Mouse (Mus musculus) midbrain, embryonic 14.5 days (tissue): ENCODE results near the gene Micu1. TPM values are rescaled to one million over a fixed set of nuclear protein-coding genes. Genes with fewer than 3 reads are reported as not detected.

Experiments
- ATAC-seq: fragments of 200-750 bp; cut with Nextera tagmentation; 2 replicates; pipeline ENCODE4 v1.8.0; 2017; ENCODE audit warnings: moderate number of reproducible peaks, moderate library complexity; ENCODE audit not compliant: low FRiP score, low TSS enrichment
- DNase-seq: peaks from one replicate; pipeline ENCODE4 v3.0.0-alpha.2; 2015
- H3K27ac ChIP-seq: fragments of 300-500 bp; sonication (generic); replicated peaks from 2 replicates; pipeline ENCODE4 v1.5.1; 2014; ENCODE audit warnings: mild to moderate bottlenecking, low read depth, low read length, moderate library complexity
- H3K27me3 ChIP-seq: fragments of 300-500 bp; sonication (generic); 2 replicates; pipeline ENCODE4 v1.6.1; 2014; ENCODE audit warnings: low read length, control low read depth, mixed read lengths; ENCODE audit not compliant: control insufficient read depth, insufficient read depth
- H3K36me3 ChIP-seq: fragments of 300-500 bp; sonication (generic); 2 replicates; pipeline ENCODE4 v1.6.1; 2014; ENCODE audit warnings: low read length, control low read depth; ENCODE audit not compliant: control insufficient read depth, insufficient read depth
- H3K4me1 ChIP-seq: fragments of 300-500 bp; sonication (generic); 2 replicates; pipeline ENCODE4 v1.6.1; 2014; ENCODE audit warnings: mild to moderate bottlenecking, antibody characterized with exemption, low read length, control low read depth; ENCODE audit not compliant: control insufficient read depth, insufficient read depth
- H3K4me2 ChIP-seq: fragments of 300-500 bp; sonication (generic); 2 replicates; pipeline ENCODE4 v1.6.1; 2014; ENCODE audit warnings: mild to moderate bottlenecking, low read length, moderate library complexity
- H3K4me3 ChIP-seq: fragments of 300-500 bp; sonication (generic); replicated peaks from 2 replicates; pipeline ENCODE4 v1.5.1; 2014; ENCODE audit warnings: low read depth, low read length
- H3K9ac ChIP-seq: fragments of 300-500 bp; sonication (generic); replicated peaks from 2 replicates; pipeline ENCODE4 v1.6.1; 2014; ENCODE audit warnings: mild to moderate bottlenecking, low read length, moderate library complexity
- H3K9me3 ChIP-seq: fragments of 300-500 bp; sonication (generic); 2 replicates; pipeline ENCODE4 v1.6.1; 2016; ENCODE audit warnings: low read length, control low read depth, mixed read lengths; ENCODE audit not compliant: control insufficient read depth
- WGBS: fragments of 180-500 bp; shearing (Covaris S2); extraction: QIAGEN DNeasy Blood & Tissue Kit; methylation state at CpG from one replicate; pipeline ENCODE4 v1.1.7; 2014; 5-methylcytosine and 5-hydroxymethylcytosine counted together
- polyA plus RNA-seq: library from polyadenylated mRNA; unstranded; fragments of >200 nt; fragmentation: Nextera tagmentation; extraction: Ambion mirVana; gene quantifications from 2 replicates; pipeline ENCODE4 v1.2.1, GENCODE M21; 2014

The Micu1 gene
- polyA plus RNA-seq, 1 experiment from 2014 or later: 69.3 TPM

GRCm38 (mm10) chr10:59878823-59879222, 176.5 kb downstream of the Micu1 start:
- ATAC-seq (0 out of 2 replicates have a peak, but pooled peaks have one; percentile 3), DNase-seq (no peak)
- H3K9me3 ChIP-seq: no peaks in the 10 kb centered on the region
- WGBS: 20% methylated on average over 5 of the region's 5 CpGs
- peak overlapping the region; percentile 87 for H3K4me3 ChIP-seq
- peak overlapping the region; percentile 97 for H3K9ac ChIP-seq
- peaks cover 9% of the 10 kb centered on the region for H3K4me1 ChIP-seq
- no peaks in the 10 kb centered on the region for H3K27me3 ChIP-seq
- no peaks in the 10 kb centered on the region for H3K36me3 ChIP-seq
- peak overlapping the region; percentile 100 for H3K27ac ChIP-seq
- peak overlapping the region; percentile 77 for H3K4me2 ChIP-seq

GRCm38 (mm10) chr10:59879255-59880028, 177.2 kb downstream of the Micu1 start, which contains the start of gene Dnajb12:
Dnajb12 (plus strand) TSS chr10:59879556.
- peak; percentile 93 for ATAC-seq

GRCm38 (mm10) chr10:59880029-59880386, 177.7 kb downstream of the Micu1 start:
- Histone ChIP-seq H3K27me3 (no peaks in the 10 kb centered on the region), H3K27ac (peak overlapping the region; percentile 100), H3K9me3 (no peaks in the 10 kb centered on the region), H3K4me1 (peaks cover 9% of the 10 kb centered on the region), H3K9ac (peak overlapping the region; percentile 97), H3K4me2 (peak overlapping the region; percentile 77), H3K36me3 (no peaks in the 10 kb centered on the region), H3K4me3 (peak overlapping the region; percentile 87)
- ATAC-seq: peak; percentile 68
- no peak for DNase-seq
- WGBS: under 1% methylated on average over 13 of the region's 13 CpGs

More at GRCm38 (mm10) chr10:59879255-59880028, 177.2 kb downstream of the Micu1 start, which contains the start of gene Dnajb12:
- Histone ChIP-seq H3K36me3 (no peaks in the 10 kb centered on the region), H3K9ac (peak within 1 kb of the TSS; percentile 97), H3K4me1 (peaks cover 9% of the 10 kb centered on the region), H3K4me3 (peak within 1 kb of the TSS; percentile 87), H3K9me3 (no peaks in the 10 kb centered on the region), H3K27ac (peak within 1 kb of the TSS; percentile 100), H3K4me2 (peak within 1 kb of the TSS; percentile 77), H3K27me3 (no peaks in the 10 kb centered on the region)
- peak; percentile 97 for DNase-seq
- WGBS: under 1% methylated on average over 79 of the region's 80 CpGs

DNA sequence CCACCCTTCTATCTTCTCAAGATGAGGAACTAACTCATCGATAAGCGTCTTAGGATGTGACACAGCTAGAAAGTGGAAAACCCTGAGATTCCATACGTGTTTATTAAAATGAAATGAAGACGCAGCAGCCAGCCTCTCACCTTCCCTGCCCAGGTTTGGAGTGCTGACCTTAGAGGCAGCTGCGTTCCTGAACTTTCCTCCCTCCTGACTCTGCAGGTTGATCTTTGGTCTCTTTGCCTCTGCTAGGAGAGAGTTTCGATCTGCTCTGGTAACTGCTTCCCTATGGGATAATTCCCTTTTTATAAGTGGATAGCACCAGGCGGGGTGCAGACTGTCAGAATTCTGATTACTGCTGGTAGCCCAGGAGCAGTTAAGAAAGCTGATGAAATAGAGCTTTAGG, 178.6 kb downstream of the Micu1 start:
- H3K27ac ChIP-seq: no peak overlapping the region
- H3K4me2 ChIP-seq: peak overlapping the region; percentile 77
- no peak for ATAC-seq
- no peak overlapping the region for H3K9ac ChIP-seq
- no peaks in the 10 kb centered on the region for H3K9me3 ChIP-seq
- peak overlapping the region; percentile 87 for H3K4me3 ChIP-seq
- no peaks in the 10 kb centered on the region for H3K27me3 ChIP-seq
- peaks cover 9% of the 10 kb centered on the region for H3K4me1 ChIP-seq
- 90% methylated on average over 7 of the region's 7 CpGs for WGBS
- no peaks in the 10 kb centered on the region for H3K36me3 ChIP-seq
- DNase-seq: no peak

DNA sequence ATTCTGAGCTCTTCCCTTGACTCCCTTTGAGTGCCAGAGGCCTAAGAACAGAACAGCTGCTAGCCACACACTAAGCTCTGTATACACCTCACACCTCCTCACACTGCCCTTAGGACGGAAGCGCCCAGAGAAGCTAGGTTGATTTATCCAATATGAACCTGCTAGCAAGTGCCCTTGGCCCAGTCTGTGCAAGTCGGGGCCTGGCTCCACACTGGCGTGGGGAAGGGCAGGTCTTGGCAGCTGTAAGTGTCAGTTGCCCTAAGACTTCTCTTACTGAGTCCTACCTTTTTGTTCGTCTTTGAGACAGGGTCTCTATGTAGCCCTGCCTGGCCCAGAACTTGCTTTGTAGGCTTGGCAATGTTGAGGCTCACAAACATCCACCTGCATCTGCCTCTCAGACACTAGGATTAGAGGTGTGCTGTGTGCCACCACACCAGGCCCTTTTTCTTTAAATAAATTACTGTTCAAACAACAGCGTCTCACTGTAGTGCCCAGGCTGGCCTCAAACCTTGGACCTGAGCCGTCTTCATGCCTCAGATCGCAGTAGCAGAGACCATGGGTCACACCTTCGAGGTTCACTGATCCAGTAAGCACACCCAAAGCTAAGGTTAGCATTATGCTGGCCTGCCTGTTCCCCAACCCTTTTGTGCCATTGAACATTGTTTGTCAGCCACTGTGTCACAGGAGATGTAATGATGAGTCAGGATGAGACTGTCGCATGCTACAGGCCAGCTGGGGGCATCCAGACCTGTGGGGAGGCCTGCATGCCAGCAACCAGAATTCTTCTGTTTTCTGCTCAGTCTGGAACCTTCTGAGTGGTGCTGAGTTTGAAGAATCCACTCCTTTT, 182.3 kb downstream of the Micu1 start:
- no peak overlapping the region for H3K9ac ChIP-seq
- no peaks in the 10 kb centered on the region for H3K36me3 ChIP-seq
- no peak overlapping the region for H3K27ac ChIP-seq
- DNase-seq: no peak
- H3K4me3 ChIP-seq: no peak overlapping the region
- H3K4me2 ChIP-seq: no peak overlapping the region
- WGBS: 93% methylated on average over 10 of the region's 10 CpGs
- peaks cover 9% of the 10 kb centered on the region for H3K4me1 ChIP-seq
- no peaks in the 10 kb centered on the region for H3K9me3 ChIP-seq
- no peaks in the 10 kb centered on the region for H3K27me3 ChIP-seq
- no peak for ATAC-seq

- WGBS: 91% methylated on average over 14 of the region's 14 CpGs
- H3K4me2 ChIP-seq: no peak overlapping the region
- H3K9me3 ChIP-seq: no peaks in the 10 kb centered on the region
- no peak overlapping the region for H3K9ac ChIP-seq
- no peak overlapping the region for H3K27ac ChIP-seq
- ATAC-seq (no peak), DNase-seq (no peak)
- H3K4me3 ChIP-seq: no peak overlapping the region
- H3K4me1 ChIP-seq: peaks cover 7% of the 10 kb centered on the region
- H3K36me3 ChIP-seq: no peaks in the 10 kb centered on the region
- no peaks in the 10 kb centered on the region for H3K27me3 ChIP-seq
Observed at GRCm38 (mm10) chr10:59885174-59886080, 183.2 kb downstream of the Micu1 start.

DNA sequence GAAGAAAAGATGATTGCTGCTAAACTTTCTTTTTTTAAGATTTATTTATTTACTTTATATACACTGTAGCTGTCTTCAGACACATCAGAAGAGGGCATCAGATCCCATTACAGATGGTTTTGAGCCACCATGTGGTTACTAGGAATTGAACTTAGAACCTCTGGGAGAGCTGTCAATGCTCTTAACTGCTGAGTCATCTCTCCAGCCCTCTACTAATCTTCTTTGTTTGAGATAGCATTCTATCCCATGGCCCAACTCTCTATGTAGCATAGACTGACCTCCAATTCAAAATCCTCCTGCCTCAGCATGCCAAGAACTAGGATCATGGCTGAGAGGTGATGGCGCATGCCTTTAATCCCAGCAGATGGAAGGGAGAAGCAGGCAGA, 183.8 kb downstream of the Micu1 start:
- Histone ChIP-seq H3K4me2 (no peak overlapping the region), H3K36me3 (peaks cover under 1% of the 10 kb centered on the region; the same call in 1 of the 2 replicates), H3K4me3 (no peak overlapping the region), H3K9ac (no peak overlapping the region), H3K27me3 (no peaks in the 10 kb centered on the region), H3K4me1 (peaks cover under 1% of the 10 kb centered on the region), H3K27ac (no peak overlapping the region), H3K9me3 (no peaks in the 10 kb centered on the region)
- WGBS: 96% methylated on average over 1 of the region's 1 CpGs
- no peak for DNase-seq
- ATAC-seq: no peak

- Histone ChIP-seq H3K9me3 (no peaks in the 10 kb centered on the region), H3K9ac (no peak overlapping the region), H3K27ac (no peak overlapping the region), H3K4me3 (no peak overlapping the region), H3K36me3 (peaks cover 14% of the 10 kb centered on the region), H3K4me1 (no peaks in the 10 kb centered on the region), H3K4me2 (no peak overlapping the region), H3K27me3 (no peaks in the 10 kb centered on the region)
- 89% methylated on average over 5 of the region's 5 CpGs for WGBS
- ATAC-seq (no peak), DNase-seq (no peak)
Observed at GRCm38 (mm10) chr10:59887432-59887831, 185.2 kb downstream of the Micu1 start.
